Mouse (Mus musculus): Measurements from ENCODE around the gene Orc3.
"Not testable (repeated sequence)": the region's sequence is repeated elsewhere in the genome, so short reads cannot be mapped to it uniquely, and the experiment has no call there.

Orc3 gene

DNA sequence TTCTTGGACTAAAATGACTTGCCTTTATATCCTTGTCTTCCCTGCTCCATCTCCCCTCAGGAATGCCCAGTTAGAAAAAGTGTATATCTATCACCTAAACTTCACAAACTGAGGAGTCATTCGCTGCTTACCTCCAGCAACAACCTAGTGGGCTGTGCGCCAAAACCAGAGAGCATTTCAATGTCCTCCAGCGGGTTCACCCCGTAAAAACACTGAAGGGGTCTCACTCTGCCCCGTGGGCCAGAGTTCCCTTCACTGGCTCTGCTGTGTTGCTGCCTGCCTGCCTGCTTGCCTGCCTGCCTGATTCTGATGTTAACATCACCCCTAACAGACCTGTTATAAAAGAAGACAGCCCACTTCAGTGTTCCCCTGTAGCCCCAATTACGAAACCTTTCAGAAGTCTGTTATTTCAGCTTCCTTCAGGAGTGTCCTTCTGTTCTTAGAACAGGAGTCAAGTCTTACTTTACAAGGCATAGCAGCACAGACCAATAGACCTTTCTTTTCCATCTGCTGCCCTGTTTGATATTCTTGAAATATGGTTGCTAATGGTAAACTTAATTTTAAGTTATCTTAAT, 1.1 kb downstream of the Orc3 start:
- no peaks in the 10 kb centered on the region for H3K9me3 ChIP-seq (ENCODE audit: low read length)
- peak overlapping the region; percentile 95 for H3K4me3 ChIP-seq (replicated peaks; ENCODE audit: low read length)
- no peaks in the 10 kb centered on the region for H3K27me3 ChIP-seq (ENCODE audit: insufficient read depth, low read length)
- no peak for TF ChIP-seq CTCF (conservative IDR thresholded peaks at IDR 0.05; ENCODE audit: low read length)
- no peak for TF ChIP-seq POU5F1 (IDR thresholded peaks at IDR 0.05; ENCODE audit: borderline replicate concordance, low read length)
- no peak for TF ChIP-seq NANOG (IDR thresholded peaks at IDR 0.05; ENCODE audit: borderline replicate concordance, low read length)
- H3K36me3 ChIP-seq (ENCODE audit: insufficient read depth, low read length) = peaks cover 39% of the 10 kb centered on the region
- peaks cover 34% of the 10 kb centered on the region for H3K4me1 ChIP-seq (replicated peaks; ENCODE audit: low read depth, low read length)

DNA sequence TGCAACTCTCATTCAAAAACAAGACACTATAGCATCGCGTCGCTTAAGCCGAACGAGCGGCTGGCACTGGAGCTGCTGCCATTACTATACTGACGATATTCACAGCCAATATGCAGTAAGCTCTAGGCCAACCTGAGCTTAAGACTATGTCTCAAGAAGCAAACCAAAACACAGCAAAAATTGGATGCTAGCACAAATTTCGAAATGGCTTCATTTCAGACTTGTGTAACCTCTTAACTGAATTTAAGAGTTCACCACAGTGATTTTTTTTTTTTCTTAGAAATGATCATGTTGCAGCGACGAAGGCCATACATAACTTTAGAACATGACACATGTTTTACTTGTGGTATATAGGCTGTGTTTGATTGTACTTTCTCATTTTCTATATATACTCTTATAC, 8.1 kb downstream of the Orc3 start:
- H3K9me3 ChIP-seq (ENCODE audit: low read length) = no peaks in the 10 kb centered on the region
- no peak overlapping the region for H3K4me3 ChIP-seq (replicated peaks; ENCODE audit: low read length)
- TF ChIP-seq NANOG (IDR thresholded peaks at IDR 0.05; ENCODE audit: borderline replicate concordance, low read length) = no peak
- TF ChIP-seq CTCF (conservative IDR thresholded peaks at IDR 0.05; ENCODE audit: low read length) = no peak
- TF ChIP-seq POU5F1 (IDR thresholded peaks at IDR 0.05; ENCODE audit: borderline replicate concordance, low read length) = no peak
- H3K27me3 ChIP-seq (ENCODE audit: insufficient read depth, low read length) = no peaks in the 10 kb centered on the region
- H3K36me3 ChIP-seq (ENCODE audit: insufficient read depth, low read length) = peaks cover 79% of the 10 kb centered on the region
- no peaks in the 10 kb centered on the region for H3K4me1 ChIP-seq (replicated peaks; ENCODE audit: low read depth, low read length)

DNA sequence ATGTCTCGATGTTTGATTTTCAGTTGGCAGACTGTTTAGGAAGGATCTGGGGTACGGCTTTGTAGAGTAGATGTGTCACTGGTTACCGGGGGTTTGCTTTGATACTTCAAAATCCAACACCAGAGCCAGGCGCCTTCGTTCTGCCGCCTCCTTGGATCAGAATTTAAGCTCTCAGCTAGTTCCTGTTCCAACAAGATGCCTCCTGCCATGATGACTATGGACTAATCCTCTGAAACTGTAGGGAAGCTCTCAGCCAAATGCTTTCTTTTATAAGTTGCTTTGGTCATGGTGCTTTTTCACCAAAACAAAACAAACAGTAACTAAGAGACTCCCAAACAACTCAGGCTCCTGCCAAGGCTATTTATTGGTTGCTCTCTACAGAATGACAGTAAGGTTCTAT, 11.6 kb downstream of the Orc3 start:
- Histone ChIP-seq H3K4me1 (replicated peaks; ENCODE audit: low read depth, low read length) (no peaks in the 10 kb centered on the region), H3K36me3 (ENCODE audit: insufficient read depth, low read length) (peaks cover 86% of the 10 kb centered on the region), H3K27me3 (ENCODE audit: insufficient read depth, low read length) (no peaks in the 10 kb centered on the region), H3K4me3 (replicated peaks; ENCODE audit: low read length) (no peak overlapping the region), H3K9me3 (ENCODE audit: low read length) (no peaks in the 10 kb centered on the region)
- TF ChIP-seq POU5F1 (IDR thresholded peaks at IDR 0.05; ENCODE audit: borderline replicate concordance, low read length) = no peak
- no peak for TF ChIP-seq NANOG (IDR thresholded peaks at IDR 0.05; ENCODE audit: borderline replicate concordance, low read length)
- no peak for TF ChIP-seq CTCF (conservative IDR thresholded peaks at IDR 0.05; ENCODE audit: low read length)

- Histone ChIP-seq H3K4me1 (replicated peaks; ENCODE audit: low read depth, low read length) (peaks cover 31% of the 10 kb centered on the region), H3K27me3 (ENCODE audit: insufficient read depth, low read length) (no peaks in the 10 kb centered on the region), H3K4me3 (replicated peaks; ENCODE audit: low read length) (no peak overlapping the region), H3K36me3 (ENCODE audit: insufficient read depth, low read length) (peaks cover 78% of the 10 kb centered on the region), H3K9me3 (ENCODE audit: low read length) (no peaks in the 10 kb centered on the region)
- TF ChIP-seq POU5F1 (IDR thresholded peaks at IDR 0.05; ENCODE audit: borderline replicate concordance, low read length) (no peak), CTCF (conservative IDR thresholded peaks at IDR 0.05; ENCODE audit: low read length) (no peak), NANOG (IDR thresholded peaks at IDR 0.05; ENCODE audit: borderline replicate concordance, low read length) (no peak)
These were observed 29.7 kb downstream of the Orc3 start for GRCm38 (mm10) chr4:34584871-34585607.

- Histone ChIP-seq H3K4me3 (replicated peaks; ENCODE audit: low read length) (no peak overlapping the region), H3K9me3 (ENCODE audit: low read length) (no peaks in the 10 kb centered on the region), H3K4me1 (replicated peaks; ENCODE audit: low read depth, low read length) (peaks cover 41% of the 10 kb centered on the region), H3K36me3 (ENCODE audit: insufficient read depth, low read length) (peaks cover 82% of the 10 kb centered on the region), H3K27me3 (ENCODE audit: insufficient read depth, low read length) (no peaks in the 10 kb centered on the region)
- TF ChIP-seq NANOG (IDR thresholded peaks at IDR 0.05; ENCODE audit: borderline replicate concordance, low read length) (no peak), CTCF (conservative IDR thresholded peaks at IDR 0.05; ENCODE audit: low read length) (no peak), POU5F1 (IDR thresholded peaks at IDR 0.05; ENCODE audit: borderline replicate concordance, low read length) (no peak)
These were observed 31.3 kb downstream of the Orc3 start for GRCm38 (mm10) chr4:34583427-34583826.

DNA sequence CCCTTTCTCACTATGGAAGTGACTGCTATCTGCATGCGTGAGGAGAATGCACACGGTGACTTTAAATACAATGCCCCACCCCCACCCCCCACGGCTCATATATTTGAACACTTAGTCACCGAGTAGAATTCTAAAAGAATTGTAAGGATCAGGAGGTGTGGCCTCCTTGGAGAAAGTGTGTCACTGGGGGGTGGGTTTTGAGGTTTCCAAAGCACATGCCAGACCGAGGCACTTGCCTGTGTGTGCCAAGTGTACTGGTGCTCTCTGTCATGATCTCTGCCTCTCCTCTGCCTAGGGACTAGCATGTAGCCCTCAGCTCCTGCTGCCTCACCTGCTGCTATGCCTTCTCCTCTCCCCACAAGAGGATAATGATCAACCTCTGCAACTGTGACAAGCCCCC, 32.3 kb downstream of the Orc3 start:
- peaks cover 41% of the 10 kb centered on the region for H3K4me1 ChIP-seq (replicated peaks; ENCODE audit: low read depth, low read length)
- TF ChIP-seq POU5F1 (IDR thresholded peaks at IDR 0.05; ENCODE audit: borderline replicate concordance, low read length) (no peak), NANOG (IDR thresholded peaks at IDR 0.05; ENCODE audit: borderline replicate concordance, low read length) (no peak), CTCF (conservative IDR thresholded peaks at IDR 0.05; ENCODE audit: low read length) (no peak)
- H3K4me3 ChIP-seq (replicated peaks; ENCODE audit: low read length) = no peak overlapping the region

GRCm38 (mm10) chr4:34581990-34582389, 32.8 kb downstream of the Orc3 start:
- no peak for TF ChIP-seq CTCF (conservative IDR thresholded peaks at IDR 0.05; ENCODE audit: low read length)
- no peak for TF ChIP-seq NANOG (IDR thresholded peaks at IDR 0.05; ENCODE audit: borderline replicate concordance, low read length)
- peaks cover 90% of the 10 kb centered on the region for H3K36me3 ChIP-seq (ENCODE audit: insufficient read depth, low read length)
- no peak overlapping the region for H3K4me3 ChIP-seq (replicated peaks; ENCODE audit: low read length)
- H3K9me3 ChIP-seq (ENCODE audit: low read length) = no peaks in the 10 kb centered on the region
- peaks cover 41% of the 10 kb centered on the region for H3K4me1 ChIP-seq (replicated peaks; ENCODE audit: low read depth, low read length)
- no peaks in the 10 kb centered on the region for H3K27me3 ChIP-seq (ENCODE audit: insufficient read depth, low read length)

More for the DNA sequence above, 32.3 kb downstream of the Orc3 start:
- Histone ChIP-seq H3K27me3 (ENCODE audit: insufficient read depth, low read length) (no peaks in the 10 kb centered on the region), H3K9me3 (ENCODE audit: low read length) (no peaks in the 10 kb centered on the region), H3K36me3 (ENCODE audit: insufficient read depth, low read length) (peaks cover 90% of the 10 kb centered on the region)

GRCm38 (mm10) chr4:34581489-34581888, 33.3 kb downstream of the Orc3 start:
- H3K27me3 ChIP-seq (ENCODE audit: insufficient read depth, low read length); H3K9me3 ChIP-seq (ENCODE audit: low read length); H3K4me3 ChIP-seq (replicated peaks; ENCODE audit: low read length): not testable (repeated sequence)
- Histone ChIP-seq H3K36me3 (ENCODE audit: insufficient read depth, low read length) (peaks cover 91% of the 10 kb centered on the region), H3K4me1 (replicated peaks; ENCODE audit: low read depth, low read length) (peaks cover 41% of the 10 kb centered on the region)

DNA sequence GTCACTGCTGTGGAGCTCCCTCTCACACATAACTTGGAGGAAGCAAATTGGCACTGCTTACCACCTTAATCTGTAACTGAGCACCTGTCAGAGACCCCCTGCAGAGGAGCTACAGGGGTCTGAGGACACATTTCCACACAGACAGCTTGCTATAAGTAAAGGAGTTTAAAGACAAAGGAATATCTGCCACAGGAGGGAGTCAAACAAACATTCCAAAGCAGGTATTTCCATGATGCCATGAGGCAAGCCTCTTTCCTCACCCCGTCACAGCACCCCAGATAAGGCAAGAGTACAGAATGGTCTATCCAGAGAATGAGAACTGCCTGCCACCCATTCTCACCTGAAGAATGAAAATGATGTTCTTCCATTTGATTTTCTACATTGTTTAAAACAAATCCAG, 35.5 kb downstream of the Orc3 start:
- no peak for TF ChIP-seq POU5F1 (IDR thresholded peaks at IDR 0.05; ENCODE audit: borderline replicate concordance, low read length)
- no peak for TF ChIP-seq CTCF (conservative IDR thresholded peaks at IDR 0.05; ENCODE audit: low read length)
- TF ChIP-seq NANOG (IDR thresholded peaks at IDR 0.05; ENCODE audit: borderline replicate concordance, low read length) = no peak
- H3K9me3 ChIP-seq (ENCODE audit: low read length) = no peaks in the 10 kb centered on the region
- no peaks in the 10 kb centered on the region for H3K27me3 ChIP-seq (ENCODE audit: insufficient read depth, low read length)
- H3K4me3 ChIP-seq (replicated peaks; ENCODE audit: low read length) = no peak overlapping the region
- H3K4me1 ChIP-seq (replicated peaks; ENCODE audit: low read depth, low read length) = peaks cover 41% of the 10 kb centered on the region
- H3K36me3 ChIP-seq (ENCODE audit: insufficient read depth, low read length) = peaks cover 95% of the 10 kb centered on the region
